Mouse (Mus musculus) kidney, embryonic 15.5 days (tissue): ENCODE results near the gene Leng1. TPM values are rescaled to one million over a fixed set of nuclear protein-coding genes. Genes with fewer than 3 reads are reported as not detected.

ENCODE experiments used
- ATAC-seq: fragments of 200-750 bp; cut with Nextera tagmentation; replicated peaks from 2 replicates; pipeline ENCODE4 v1.8.0; 2017; ENCODE audit warnings: moderate TSS enrichment; ENCODE audit not compliant: low FRiP score
- H3K27ac ChIP-seq: fragments of 300-500 bp; sonication (generic); 2 replicates; pipeline ENCODE4 v1.5.1; 2015; ENCODE audit warnings: mild to moderate bottlenecking, inconsistent platforms
- H3K27me3 ChIP-seq: fragments of 300-500 bp; sonication (generic); 2 replicates; pipeline ENCODE4 v1.6.1; 2015; ENCODE audit warnings: inconsistent platforms
- H3K36me3 ChIP-seq: fragments of 300-500 bp; sonication (generic); 2 replicates; pipeline ENCODE4 v1.6.1; 2015; ENCODE audit warnings: inconsistent platforms
- H3K4me1 ChIP-seq: fragments of 300-500 bp; sonication (generic); 2 replicates; pipeline ENCODE4 v1.6.1; 2015; ENCODE audit warnings: inconsistent platforms
- H3K4me2 ChIP-seq: fragments of 300-500 bp; sonication (generic); 2 replicates; pipeline ENCODE4 v1.6.1; 2015; ENCODE audit warnings: moderate library complexity, mild to moderate bottlenecking, inconsistent platforms
- H3K4me3 ChIP-seq: fragments of 300-500 bp; sonication (generic); replicated peaks from 2 replicates; pipeline ENCODE4 v1.5.1; 2015; ENCODE audit warnings: mild to moderate bottlenecking, inconsistent platforms
- H3K9ac ChIP-seq: fragments of 300-500 bp; sonication (generic); 2 replicates; pipeline ENCODE4 v1.6.1; 2015; ENCODE audit warnings: mild to moderate bottlenecking, inconsistent platforms
- H3K9me3 ChIP-seq: fragments of 300-500 bp; sonication (generic); replicated peaks from 2 replicates; pipeline ENCODE4 v1.6.1; 2016; ENCODE audit warnings: inconsistent platforms
- WGBS: fragments of 180-500 bp; shearing (Covaris S2); methylation state at CpG from one replicate; pipeline ENCODE4 v1.1.7; 2015; ENCODE audit warnings: mixed read lengths; 5-methylcytosine and 5-hydroxymethylcytosine counted together
- polyA plus RNA-seq: library from polyadenylated mRNA; unstranded; fragments of >200 nt; fragmentation: Nextera tagmentation; extraction: Ambion mirVana; gene quantifications from 2 replicates; pipeline ENCODE4 v1.2.1, GENCODE M21; 2015

Leng1 gene
- polyA plus RNA-seq, 1 experiment from 2014 or later, result 18.7 TPM

DNA sequence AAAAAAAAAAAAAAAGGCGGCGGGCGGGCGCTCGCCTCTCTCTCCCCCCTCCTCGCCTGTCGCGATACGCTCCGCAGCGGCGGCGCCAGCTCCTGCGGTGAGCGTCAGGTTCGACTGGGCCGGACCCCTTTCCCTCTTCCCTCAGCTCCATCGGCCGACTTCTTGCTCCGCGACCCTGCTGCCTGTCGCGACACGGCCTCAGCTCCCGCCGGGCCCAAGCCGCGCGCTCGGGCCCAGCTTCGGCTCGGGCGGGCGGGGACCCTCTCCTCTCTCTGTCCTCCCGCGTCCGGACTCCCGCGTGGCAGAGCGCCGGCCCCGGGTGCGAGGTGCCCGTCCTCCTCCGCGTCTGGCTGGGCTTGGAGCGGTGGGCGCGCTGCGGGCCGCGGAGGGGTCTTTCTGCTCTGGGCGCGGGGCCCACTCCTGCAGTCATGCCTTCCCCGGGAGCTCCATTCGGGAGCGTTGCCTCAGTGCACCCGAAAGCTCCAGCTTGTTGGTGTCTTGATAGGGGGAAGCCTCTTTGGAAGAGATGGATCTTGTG, 20.1 kb downstream of the Leng1 start:
- H3K27ac ChIP-seq, result peak overlapping the region; percentile 99
- H3K4me2 ChIP-seq, result peak overlapping the region; percentile 76
- H3K9ac ChIP-seq, result peak overlapping the region; percentile 100
- peaks cover 49% of the 10 kb centered on the region for H3K36me3 ChIP-seq
- peak overlapping the region; percentile 99 for H3K4me3 ChIP-seq
- H3K27me3 ChIP-seq, result no peaks in the 10 kb centered on the region
- WGBS, result 0% methylated on average over 53 of the region's 58 CpGs
- H3K4me1 ChIP-seq, result peaks cover 38% of the 10 kb centered on the region
- no peaks in the 10 kb centered on the region for H3K9me3 ChIP-seq
- ATAC-seq, result 0 out of 2 replicates have a peak, but pooled peaks have one; percentile 0

DNA sequence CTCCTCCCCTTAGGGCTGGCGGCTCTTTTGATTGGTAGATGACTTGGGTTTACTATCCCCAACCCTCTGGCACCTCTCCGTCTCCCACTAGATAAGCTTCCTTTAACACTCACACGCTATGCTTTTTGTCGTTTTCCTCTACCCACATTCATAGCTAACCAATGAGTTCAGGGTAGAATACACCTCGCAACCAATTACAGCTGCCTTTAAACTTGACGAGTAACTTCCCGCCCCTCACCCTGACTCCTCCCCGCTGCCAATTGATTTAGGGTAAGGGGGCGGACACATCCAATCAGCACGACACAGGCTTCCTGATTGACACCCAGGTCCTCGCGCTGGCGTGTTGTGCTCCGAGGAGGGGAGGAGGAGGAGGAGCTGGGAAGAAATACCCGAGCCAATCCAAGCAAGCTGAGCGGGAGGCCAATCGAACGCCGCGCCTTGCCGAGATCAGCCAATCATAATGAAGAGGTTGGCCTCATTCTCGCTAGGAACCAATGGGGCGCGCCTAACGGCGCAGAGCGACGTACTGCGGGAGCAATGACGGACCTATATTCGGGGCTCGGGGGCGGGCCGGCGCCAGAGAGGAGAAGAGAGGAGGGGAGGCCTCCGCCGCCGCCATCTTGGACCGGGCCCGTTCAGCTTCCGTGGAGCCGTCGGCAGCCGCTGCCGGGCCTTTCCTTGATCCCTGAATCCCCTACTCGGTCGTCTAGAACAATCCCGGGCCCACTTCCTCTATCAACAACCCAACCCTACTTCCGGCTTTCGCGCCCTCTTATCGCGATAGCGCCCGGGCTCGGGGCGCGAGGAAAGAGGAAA, 20.8 kb downstream of the Leng1 start, which contains the start of gene Cnot3:
Cnot3 (plus strand) TSS at position 597 of the 816 bp plus-strand sequence.
- Histone ChIP-seq H3K27me3 (no peaks in the 10 kb centered on the region), H3K4me2 (peak within 1 kb of the TSS; percentile 76), H3K36me3 (peaks cover 49% of the 10 kb centered on the region), H3K4me1 (peaks cover 38% of the 10 kb centered on the region), H3K4me3 (peak within 1 kb of the TSS; percentile 99), H3K9me3 (no peaks in the 10 kb centered on the region), H3K27ac (peak within 1 kb of the TSS; percentile 99), H3K9ac (peak within 1 kb of the TSS; percentile 100)
- WGBS, result under 1% methylated on average over 58 of the region's 58 CpGs
- peak; percentile 99 for ATAC-seq

DNA sequence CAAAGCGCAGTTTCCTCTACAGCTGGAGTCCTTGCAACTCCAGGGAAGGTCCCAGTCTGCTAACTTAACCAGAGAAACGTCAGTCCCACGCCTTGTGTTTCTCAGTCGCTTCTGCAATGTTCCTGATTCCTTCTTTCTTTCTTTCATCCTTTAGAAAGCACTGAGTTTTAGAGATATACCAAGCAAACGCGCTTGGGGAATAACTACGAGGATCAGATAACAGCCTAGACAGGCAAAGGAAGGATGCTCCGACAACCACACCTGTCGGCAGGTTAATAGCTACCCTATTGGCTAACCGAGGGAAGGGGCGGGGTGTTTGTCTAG, 21.3 kb downstream of the Leng1 start:
- Histone ChIP-seq H3K27ac (peak overlapping the region; percentile 99), H3K9ac (peak overlapping the region; percentile 24; the same call in 1 of the 2 replicates)
- under 1% methylated on average over 11 of the region's 11 CpGs for WGBS

DNA sequence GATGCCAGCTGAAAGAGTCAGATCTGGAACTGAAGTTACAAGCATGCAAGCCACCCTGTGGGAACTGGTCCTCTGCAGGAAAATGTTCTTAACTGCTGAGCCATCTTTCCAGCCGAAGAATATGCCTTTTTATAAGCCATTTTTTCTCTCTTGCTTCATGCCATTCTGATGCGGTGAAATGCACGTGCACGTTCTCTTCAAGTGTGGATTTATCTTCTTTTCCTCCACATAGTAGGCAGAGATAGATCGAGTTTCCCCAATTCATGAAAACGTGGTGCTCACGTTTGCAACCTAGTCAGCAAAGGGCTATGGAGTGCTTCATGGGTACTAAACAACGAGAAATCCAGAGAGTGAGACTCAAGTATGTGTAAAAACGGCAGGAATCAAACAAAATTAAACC, 21.8 kb downstream of the Leng1 start:
- H3K9ac ChIP-seq, result peak overlapping the region; percentile 24; the same call in 1 of the 2 replicates
- peaks cover 34% of the 10 kb centered on the region for H3K4me1 ChIP-seq
- no peak for ATAC-seq
- H3K27me3 ChIP-seq, result no peaks in the 10 kb centered on the region
- no peaks in the 10 kb centered on the region for H3K9me3 ChIP-seq
- H3K27ac ChIP-seq, result 0 out of 2 replicates have a peak overlapping the region, but pooled peaks have one; percentile 99
- H3K4me2 ChIP-seq, result peak overlapping the region; percentile 75
- peaks cover 53% of the 10 kb centered on the region for H3K36me3 ChIP-seq
- 19% methylated on average over 9 of the region's 9 CpGs for WGBS
- peak overlapping the region; percentile 99 for H3K4me3 ChIP-seq

More for the DNA sequence above, 21.3 kb downstream of the Leng1 start:
- Histone ChIP-seq H3K27me3 (no peaks in the 10 kb centered on the region), H3K36me3 (peaks cover 51% of the 10 kb centered on the region), H3K4me3 (peak overlapping the region; percentile 99), H3K4me2 (peak overlapping the region; percentile 75), H3K9me3 (no peaks in the 10 kb centered on the region), H3K4me1 (peaks cover 38% of the 10 kb centered on the region)
- peak; percentile 0; the same call in 1 of the 2 replicates for ATAC-seq

GRCm38 (mm10) chr7:3643412-3643811, 22.2 kb downstream of the Leng1 start:
- Histone ChIP-seq H3K4me2 (peak overlapping the region; percentile 75; the same call in 1 of the 2 replicates), H3K27me3 (no peaks in the 10 kb centered on the region), H3K9me3 (no peaks in the 10 kb centered on the region), H3K4me1 (peaks cover 30% of the 10 kb centered on the region), H3K9ac (no peak overlapping the region), H3K27ac (no peak overlapping the region), H3K4me3 (no peak overlapping the region), H3K36me3 (peaks cover 53% of the 10 kb centered on the region)
- no peak for ATAC-seq
- 68% methylated on average over 5 of the region's 5 CpGs for WGBS

- no peak overlapping the region for H3K27ac ChIP-seq
- ATAC-seq, result no peak
- H3K4me2 ChIP-seq, result peak overlapping the region; percentile 91
- H3K9me3 ChIP-seq, result no peaks in the 10 kb centered on the region
- peak overlapping the region; percentile 76 for H3K4me3 ChIP-seq
- WGBS, result 52% methylated on average over 3 of the region's 3 CpGs
- H3K27me3 ChIP-seq, result no peaks in the 10 kb centered on the region
- peak overlapping the region; percentile 77 for H3K9ac ChIP-seq
- peaks cover 24% of the 10 kb centered on the region for H3K4me1 ChIP-seq
- peaks cover 58% of the 10 kb centered on the region for H3K36me3 ChIP-seq
These were observed 35.2 kb downstream of the Leng1 start for GRCm38 (mm10) chr7:3630478-3630815.

GRCm38 (mm10) chr7:3629543-3630477, 35.8 kb downstream of the Leng1 start, which contains the start of the genes Tfpt and Prpf31:
Tfpt (minus strand) TSS chr7:3629929.
Prpf31 (plus strand) TSS chr7:3629985.
- Histone ChIP-seq H3K9me3 (no peaks in the 10 kb centered on the region), H3K4me2 (peak within 1 kb of the TSS; percentile 91), H3K4me3 (peak within 1 kb of the TSS; percentile 76), H3K36me3 (peaks cover 58% of the 10 kb centered on the region), H3K27me3 (no peaks in the 10 kb centered on the region), H3K4me1 (peaks cover 24% of the 10 kb centered on the region), H3K9ac (peak within 1 kb of the TSS; percentile 77), H3K27ac (peak within 1 kb of the TSS; percentile 90)
- peak; percentile 92 for ATAC-seq
- WGBS, result 1% methylated on average over 47 of the region's 47 CpGs

DNA sequence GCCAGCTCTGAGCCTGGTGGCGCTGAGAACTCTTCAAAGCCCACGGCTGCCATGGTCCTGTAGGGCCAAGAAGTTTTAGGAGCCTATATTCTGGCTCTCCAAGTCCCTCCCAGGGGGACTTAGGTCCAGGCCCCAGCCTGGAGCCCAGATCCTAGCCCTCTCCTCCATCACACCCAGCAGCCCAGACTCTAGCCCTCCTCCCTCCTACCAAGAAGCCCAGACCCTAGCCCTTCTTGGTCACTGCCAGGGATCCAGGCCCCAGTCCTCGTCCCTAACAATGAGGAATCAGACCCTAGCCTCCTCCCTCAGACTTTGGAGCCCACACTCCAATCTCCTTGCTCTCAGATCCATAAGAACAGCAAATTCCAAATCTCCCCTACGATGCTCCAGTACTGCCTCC, 36.6 kb downstream of the Leng1 start:
- Histone ChIP-seq H3K4me1 (peaks cover 24% of the 10 kb centered on the region), H3K9me3 (no peaks in the 10 kb centered on the region), H3K9ac (peak overlapping the region; percentile 77), H3K4me2 (peak overlapping the region; percentile 91), H3K27me3 (no peaks in the 10 kb centered on the region), H3K4me3 (peak overlapping the region; percentile 76), H3K27ac (0 out of 2 replicates have a peak overlapping the region, but pooled peaks have one; percentile 90), H3K36me3 (peaks cover 58% of the 10 kb centered on the region)
- ATAC-seq, result peak; percentile 44
- WGBS, result 35% methylated on average over 4 of the region's 4 CpGs

DNA sequence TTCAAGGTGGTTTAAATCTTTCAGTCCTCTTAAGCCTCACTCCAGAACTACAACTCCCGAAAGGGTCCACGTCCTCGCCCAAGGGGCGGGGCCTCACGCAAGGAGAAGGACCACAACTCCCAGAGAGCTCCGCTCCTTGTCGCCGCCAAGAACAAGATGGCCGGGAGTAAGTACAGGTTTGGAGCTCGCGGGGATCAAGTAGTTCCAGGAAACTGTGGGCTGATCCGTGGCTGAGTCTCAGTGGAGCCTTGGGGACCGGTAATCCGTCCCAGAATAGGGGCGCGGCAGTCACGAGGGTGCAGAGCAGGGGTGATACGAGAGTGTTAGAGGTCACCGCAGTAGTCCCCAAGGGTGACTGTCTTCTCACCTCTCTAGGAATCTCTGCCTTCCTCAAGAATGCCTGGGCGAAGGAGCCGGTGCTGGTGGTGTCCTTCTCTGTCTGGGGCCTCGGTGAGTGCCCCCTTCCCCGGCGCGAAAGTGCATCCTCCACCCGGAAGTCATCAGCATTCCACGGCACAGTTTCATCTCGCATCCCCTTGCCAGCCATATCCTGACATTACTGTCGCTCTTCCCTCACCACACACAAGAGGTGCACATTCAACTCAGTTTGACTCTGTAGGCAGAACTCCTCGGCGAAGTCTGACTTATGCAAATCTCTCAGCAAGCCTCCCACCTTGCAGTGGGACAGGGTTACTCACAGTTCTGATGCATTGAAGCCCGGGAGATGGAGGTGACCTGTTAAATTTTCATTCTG, 48.2 kb downstream of the Leng1 start, which contains the start of gene Ndufa3:
Ndufa3 (plus strand) TSS at position 132 of the 754 bp plus-strand sequence.
- ATAC-seq, result peak; percentile 98
- peaks cover 9% of the 10 kb centered on the region for H3K4me1 ChIP-seq
- peak within 1 kb of the TSS; percentile 79 for H3K9ac ChIP-seq
- no peaks in the 10 kb centered on the region for H3K27me3 ChIP-seq
- peak within 1 kb of the TSS; percentile 72 for H3K4me3 ChIP-seq
- H3K4me2 ChIP-seq, result peak within 1 kb of the TSS; percentile 68
- no peaks in the 10 kb centered on the region for H3K9me3 ChIP-seq
- H3K36me3 ChIP-seq, result peaks cover 37% of the 10 kb centered on the region
- WGBS, result 1% methylated on average over 32 of the region's 32 CpGs
- peak within 1 kb of the TSS; percentile 82 for H3K27ac ChIP-seq

GRCm38 (mm10) chr7:3616389-3617241, 49.0 kb downstream of the Leng1 start:
- Histone ChIP-seq H3K9ac (no peak overlapping the region), H3K4me3 (peak overlapping the region; percentile 72), H3K9me3 (no peaks in the 10 kb centered on the region), H3K4me2 (peak overlapping the region; percentile 68), H3K36me3 (peaks cover 28% of the 10 kb centered on the region), H3K27me3 (no peaks in the 10 kb centered on the region), H3K27ac (no peak overlapping the region), H3K4me1 (peaks cover 9% of the 10 kb centered on the region)
- peak; percentile 33 for ATAC-seq
- WGBS, result 36% methylated on average over 6 of the region's 6 CpGs
